Mouse (Mus musculus) olfactory bulb, adult 2 months (tissue): ENCODE measurements around the gene Tmem266.

Source experiments
- CTCF ChIP-seq: fragments of 200-500 bp; IDR thresholded peaks from 2 replicates; pipeline ENCODE4 v1.5.1; 2012; ENCODE audit warnings: low read depth, mild to moderate bottlenecking, low read length, moderate library complexity; ENCODE audit not compliant: insufficient read depth
- POLR2A ChIP-seq: fragments of 200-500 bp; IDR thresholded peaks from 2 replicates; pipeline ENCODE4 v1.6.1; 2012; ENCODE audit warnings: mild to moderate bottlenecking, low read depth, low read length, moderate library complexity; ENCODE audit not compliant: insufficient read depth

GRCm38 (mm10) chr9:55453366-55453765, 126.7 kb downstream of the Tmem266 start:
- no peak for TF ChIP-seq CTCF
- TF ChIP-seq POLR2A, result no peak
